Mouse (Mus musculus): ENCODE data around the gene Foxo1. TPM values are rescaled to one million over a fixed set of nuclear protein-coding genes. Genes with fewer than 3 reads are reported as not detected.

Gene Foxo1
- polyA plus RNA-seq, 1 experiment, result 8.5 TPM

DNA sequence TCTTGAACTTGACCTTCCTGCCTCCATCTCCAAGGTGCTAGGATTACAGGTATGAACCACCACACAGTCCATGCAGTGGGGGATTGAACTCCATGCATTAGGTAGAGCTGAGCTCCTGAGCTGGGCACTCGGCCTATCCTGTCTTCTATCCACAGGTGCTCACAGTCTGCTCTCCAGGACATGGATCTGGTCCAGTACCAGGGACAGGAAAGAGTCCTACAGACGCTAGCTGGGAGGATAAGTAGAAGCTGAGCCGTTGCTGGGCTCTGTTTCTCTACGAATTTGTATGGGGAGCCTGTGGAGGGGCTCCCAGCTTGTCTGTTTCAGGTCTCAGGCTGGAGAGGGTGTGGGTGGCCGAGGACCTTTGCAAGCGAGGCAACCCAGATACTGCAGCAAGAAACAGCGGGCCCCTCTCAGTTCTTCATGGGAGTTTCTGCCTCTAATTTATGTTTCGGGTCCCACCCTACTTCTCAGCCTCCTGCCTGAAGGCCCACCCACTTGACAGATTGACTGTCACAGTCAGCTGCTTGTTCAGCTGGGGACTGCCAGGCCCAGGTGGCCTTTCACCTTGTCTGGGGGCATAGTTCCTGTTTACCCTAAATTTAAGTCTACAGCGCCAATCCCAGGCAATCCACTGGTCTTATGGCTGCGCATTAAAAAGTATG, 128.9 kb downstream of the Foxo1 start:
- Histone ChIP-seq H3K4me3 (ENCODE audit: insufficient read depth, low read length) (no peak overlapping the region), H3K27ac (ENCODE audit: insufficient read depth, low read length) (no peak overlapping the region), H3K4me1 (ENCODE audit: control insufficient read depth, insufficient read depth, low read length) (peaks cover 4% of the 10 kb centered on the region)
- TF ChIP-seq POLR2A (IDR thresholded peaks at IDR 0.05; ENCODE audit: extremely low read depth, insufficient read depth, low read length) (no peak), CTCF (IDR thresholded peaks at IDR 0.05; ENCODE audit: extremely low read depth, insufficient read depth, low read length) (no peak)

GRCm38 (mm10) chr3:52397961-52398360, 129.8 kb downstream of the Foxo1 start:
- peaks cover 2% of the 10 kb centered on the region for H3K4me1 ChIP-seq (ENCODE audit: control insufficient read depth, insufficient read depth, low read length)
- TF ChIP-seq POLR2A (IDR thresholded peaks at IDR 0.05; ENCODE audit: extremely low read depth, insufficient read depth, low read length), result no peak
- H3K27ac ChIP-seq (ENCODE audit: insufficient read depth, low read length), result no peak overlapping the region
- H3K4me3 ChIP-seq (ENCODE audit: insufficient read depth, low read length), result no peak overlapping the region

DNA sequence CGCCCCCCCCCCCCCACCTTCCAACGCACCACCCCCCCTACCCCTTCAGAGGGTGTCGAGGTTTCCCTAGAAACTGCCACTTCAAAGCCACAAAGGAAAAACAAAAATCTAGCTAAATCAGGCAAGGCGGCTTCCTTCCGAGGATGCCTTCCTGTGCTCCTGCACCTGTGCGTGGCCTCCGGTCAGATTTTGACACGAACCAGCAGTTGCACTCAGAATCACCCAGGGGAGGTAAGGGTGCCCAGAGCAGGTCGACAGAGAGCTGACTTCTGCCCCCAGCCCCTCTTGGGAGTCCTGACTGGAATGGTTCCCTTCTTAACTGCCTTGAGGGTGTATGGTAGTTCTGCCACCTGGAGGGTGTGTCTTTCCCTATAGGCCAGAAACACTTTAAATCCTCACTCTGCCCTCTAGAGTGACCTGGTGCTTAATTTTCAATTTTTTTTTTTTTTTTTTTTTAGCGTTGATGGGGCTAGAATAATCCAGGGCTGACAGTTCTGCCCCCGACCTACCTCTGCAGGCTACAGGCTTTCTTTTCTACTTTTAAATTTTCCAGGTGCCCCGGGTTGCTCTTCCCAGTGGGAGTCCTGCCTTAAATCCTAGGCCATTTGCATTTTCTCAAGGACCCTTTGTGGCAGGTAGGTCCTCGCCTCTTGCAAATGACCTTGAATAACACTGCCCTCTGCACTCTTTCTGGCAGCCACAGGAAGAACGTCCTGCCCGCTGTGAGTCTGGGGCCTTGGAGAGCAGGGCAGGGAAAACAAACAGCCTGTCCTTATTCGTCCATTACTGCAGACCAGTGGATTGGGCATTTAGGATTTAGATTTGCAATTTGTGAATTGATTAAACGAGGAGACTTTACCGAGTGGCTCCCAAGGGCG, 132.4 kb downstream of the Foxo1 start:
- Histone ChIP-seq H3K4me1 (ENCODE audit: control insufficient read depth, insufficient read depth, low read length) (peaks cover 2% of the 10 kb centered on the region), H3K4me3 (ENCODE audit: insufficient read depth, low read length) (0 out of 2 replicates have a peak overlapping the region, but pooled peaks have one; percentile 5), H3K27ac (ENCODE audit: insufficient read depth, low read length) (no peak overlapping the region)
- TF ChIP-seq POLR2A (IDR thresholded peaks at IDR 0.05; ENCODE audit: extremely low read depth, insufficient read depth, low read length) (no peak), CTCF (IDR thresholded peaks at IDR 0.05; ENCODE audit: extremely low read depth, insufficient read depth, low read length) (no peak)

DNA sequence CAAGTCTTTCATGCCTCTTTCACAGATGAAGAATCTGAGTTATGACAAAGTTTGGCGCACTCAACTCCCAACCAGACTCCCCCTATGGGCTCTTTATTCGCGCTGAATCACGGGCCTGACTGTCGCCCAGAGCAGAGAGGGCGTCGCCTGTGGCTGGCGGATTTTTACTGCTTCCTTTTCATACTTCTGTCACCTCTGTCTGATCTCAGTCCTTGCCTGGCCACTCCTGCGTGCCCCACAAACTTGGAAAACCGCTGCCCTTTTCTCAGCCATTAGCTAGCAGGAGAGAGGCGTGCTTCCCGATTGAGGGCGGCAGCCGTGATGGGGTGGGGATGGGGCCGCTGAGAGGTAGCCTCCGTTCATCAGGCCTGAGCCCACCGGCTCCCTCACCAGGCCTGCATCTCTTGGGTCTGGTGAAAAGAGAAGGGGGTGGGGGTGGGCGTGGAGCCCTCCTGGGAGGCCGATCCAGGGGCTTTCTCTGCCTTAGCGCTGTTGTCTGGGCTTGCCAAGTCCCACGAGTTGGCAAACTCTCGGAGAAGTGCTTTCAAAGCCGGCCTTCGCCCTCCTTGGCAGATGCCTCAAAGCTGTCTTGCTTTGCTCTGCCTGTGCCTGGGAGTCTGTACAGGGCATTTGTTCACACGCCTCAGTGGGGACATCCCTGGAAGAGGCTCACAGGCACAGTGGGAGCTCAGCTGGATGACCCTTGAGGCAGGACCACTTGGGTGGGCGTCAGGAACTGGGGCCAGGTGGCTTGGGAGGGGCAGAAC, 133.2 kb downstream of the Foxo1 start:
- 0 out of 2 replicates have a peak overlapping the region, but pooled peaks have one; percentile 5 for H3K4me3 ChIP-seq (ENCODE audit: insufficient read depth, low read length)
- peaks cover 2% of the 10 kb centered on the region for H3K4me1 ChIP-seq (ENCODE audit: control insufficient read depth, insufficient read depth, low read length)
- TF ChIP-seq CTCF (IDR thresholded peaks at IDR 0.05; ENCODE audit: extremely low read depth, insufficient read depth, low read length), result no peak
- TF ChIP-seq POLR2A (IDR thresholded peaks at IDR 0.05; ENCODE audit: extremely low read depth, insufficient read depth, low read length), result no peak
- H3K27ac ChIP-seq (ENCODE audit: insufficient read depth, low read length), result no peak overlapping the region

Other genes starting within 250 kb of the Foxo1 start
- 2.4 and 2.7 TPM in 2 replicates for gene Maml3, start 163.3 kb upstream of the Foxo1 start, polyA plus RNA-seq (2012; rRNA removed)

Measured in cortical plate, adult 2 months (tissue).